Mouse (Mus musculus): ENCODE data around the gene Slc7a6.

DNA sequence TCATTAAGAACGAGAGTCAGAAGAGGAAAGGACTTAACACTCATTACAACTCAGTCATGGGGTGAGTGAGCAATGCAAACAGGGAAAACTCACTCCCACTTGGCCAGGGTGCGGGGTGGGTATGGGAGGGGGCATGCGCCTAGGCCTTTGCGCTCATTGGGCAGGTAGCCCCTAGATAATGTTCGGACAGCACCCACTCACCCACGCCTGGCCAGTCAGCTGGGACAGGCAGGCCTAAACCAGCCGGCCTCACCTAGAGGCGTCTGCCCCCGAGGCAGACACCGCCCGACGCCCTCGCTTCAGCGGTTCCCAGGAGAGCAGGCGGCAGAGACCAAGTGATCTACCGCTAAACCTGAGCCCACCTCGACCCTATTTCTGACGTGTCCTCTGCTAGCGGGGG is 33.0 kb upstream of the Slc7a6 start:
- TF ChIP-seq CTCF (conservative IDR thresholded peaks at IDR 0.05; ENCODE audit: low read length) (no peak), NANOG (IDR thresholded peaks at IDR 0.05; ENCODE audit: borderline replicate concordance, low read length) (no peak)
